Mouse (Mus musculus): ENCODE results near the gene Dydc1. TPM values are rescaled to one million over a fixed set of nuclear protein-coding genes. Genes with fewer than 3 reads are reported as not detected.
"Not testable (repeated sequence)": the region's sequence is repeated elsewhere in the genome, so short reads cannot be mapped to it uniquely, and the experiment has no call there.

The Dydc1 gene
- polyA plus RNA-seq, 1 experiment from 2014 or later, result not detected

GRCm38 (mm10) chr14:41050471-41050870, 22.2 kb upstream of the Dydc1 start:
- 56% methylated on average over 6 of the region's 6 CpGs for WGBS (ENCODE audit: insufficient replicate concordance)
- no peaks in the 10 kb centered on the region for H3K9me3 ChIP-seq (replicated peaks; ENCODE audit: control insufficient read depth, low read length)
- H3K27me3 ChIP-seq (ENCODE audit: control insufficient read depth, insufficient read depth, low read length), result no peaks in the 10 kb centered on the region
- no peak overlapping the region for H3K4me2 ChIP-seq
- ATAC-seq (replicated peaks; ENCODE audit: insufficient number of reproducible peaks, low FRiP score, low TSS enrichment), result no peak
- no peak overlapping the region for H3K27ac ChIP-seq (ENCODE audit: low read depth, low read length)
- H3K9ac ChIP-seq (ENCODE audit: low read depth, low read length), result no peak overlapping the region
- H3K36me3 ChIP-seq (ENCODE audit: control insufficient read depth, insufficient read depth, low read length), result no peaks in the 10 kb centered on the region
- H3K4me3 ChIP-seq (ENCODE audit: low read depth, low read length), result no peak overlapping the region
- H3K4me1 ChIP-seq (ENCODE audit: control insufficient read depth, insufficient read depth, low read length), result no peaks in the 10 kb centered on the region

DNA sequence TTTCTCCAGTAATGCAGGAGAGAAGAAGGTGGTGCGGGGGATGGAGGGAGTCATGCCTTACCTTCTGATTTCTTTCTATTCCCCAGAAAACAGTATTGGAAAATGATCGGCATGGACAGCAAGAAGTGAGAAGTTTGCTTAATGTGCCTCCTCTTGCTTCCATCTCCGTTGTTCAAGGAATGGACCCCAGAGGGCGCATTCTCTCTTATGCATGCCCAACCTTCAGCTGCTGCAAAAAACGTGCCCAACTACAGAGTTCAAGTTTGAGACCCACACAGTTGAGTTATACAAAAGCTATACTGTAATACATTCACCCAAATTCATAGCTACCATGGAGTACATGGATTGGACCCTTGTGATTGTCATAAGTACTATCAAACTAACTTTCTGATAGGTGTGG, 20.2 kb upstream of the Dydc1 start:
- no peak overlapping the region for H3K4me2 ChIP-seq
- no peak overlapping the region for H3K9ac ChIP-seq (ENCODE audit: low read depth, low read length)
- 65% methylated on average over 5 of the region's 5 CpGs for WGBS (ENCODE audit: insufficient replicate concordance)
- no peak overlapping the region for H3K4me3 ChIP-seq (ENCODE audit: low read depth, low read length)
- no peak for ATAC-seq (replicated peaks; ENCODE audit: insufficient number of reproducible peaks, low FRiP score, low TSS enrichment)
- H3K27me3 ChIP-seq (ENCODE audit: control insufficient read depth, insufficient read depth, low read length), result no peaks in the 10 kb centered on the region
- no peaks in the 10 kb centered on the region for H3K9me3 ChIP-seq (replicated peaks; ENCODE audit: control insufficient read depth, low read length)
- H3K36me3 ChIP-seq (ENCODE audit: control insufficient read depth, insufficient read depth, low read length), result no peaks in the 10 kb centered on the region
- no peak overlapping the region for H3K27ac ChIP-seq (ENCODE audit: low read depth, low read length)
- H3K4me1 ChIP-seq (ENCODE audit: control insufficient read depth, insufficient read depth, low read length), result no peaks in the 10 kb centered on the region

DNA sequence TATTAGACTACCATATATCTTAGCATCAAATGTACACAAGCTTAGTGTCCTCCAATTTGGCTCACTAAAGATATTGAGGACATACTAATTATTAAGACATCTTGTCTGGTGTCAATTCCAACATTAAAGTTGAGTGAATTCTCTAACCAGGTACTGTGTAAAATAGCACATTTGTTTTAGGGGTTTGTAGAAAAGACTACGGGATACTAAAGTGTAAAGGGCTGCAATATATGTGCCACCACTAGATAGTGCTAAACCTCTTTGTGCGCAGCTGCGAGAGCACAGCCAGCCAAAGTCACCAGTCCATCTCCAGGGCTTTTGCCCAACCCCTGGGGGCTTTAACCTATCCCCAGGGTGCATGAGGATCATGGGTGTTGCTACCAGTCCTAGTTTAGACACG, 19.5 kb upstream of the Dydc1 start:
- not testable (repeated sequence) for H3K4me1 ChIP-seq (ENCODE audit: control insufficient read depth, insufficient read depth, low read length); H3K9ac ChIP-seq (ENCODE audit: low read depth, low read length); ATAC-seq (replicated peaks; ENCODE audit: insufficient number of reproducible peaks, low FRiP score, low TSS enrichment); H3K27me3 ChIP-seq (ENCODE audit: control insufficient read depth, insufficient read depth, low read length); H3K36me3 ChIP-seq (ENCODE audit: control insufficient read depth, insufficient read depth, low read length); H3K27ac ChIP-seq (ENCODE audit: low read depth, low read length); H3K4me2 ChIP-seq; H3K4me3 ChIP-seq (ENCODE audit: low read depth, low read length); H3K9me3 ChIP-seq (replicated peaks; ENCODE audit: control insufficient read depth, low read length)
- 62% methylated on average over 3 of the region's 4 CpGs for WGBS (ENCODE audit: insufficient replicate concordance)

- Histone ChIP-seq H3K36me3 (ENCODE audit: control insufficient read depth, insufficient read depth, low read length) (no peaks in the 10 kb centered on the region), H3K4me3 (ENCODE audit: low read depth, low read length) (no peak overlapping the region), H3K27ac (ENCODE audit: low read depth, low read length) (no peak overlapping the region), H3K9me3 (replicated peaks; ENCODE audit: control insufficient read depth, low read length) (no peaks in the 10 kb centered on the region), H3K4me2 (no peak overlapping the region), H3K4me1 (ENCODE audit: control insufficient read depth, insufficient read depth, low read length) (peaks cover 4% of the 10 kb centered on the region; the same call in 1 of the 2 replicates), H3K27me3 (ENCODE audit: control insufficient read depth, insufficient read depth, low read length) (no peaks in the 10 kb centered on the region), H3K9ac (ENCODE audit: low read depth, low read length) (no peak overlapping the region)
- peak; percentile 42; the same call in 1 of the 2 replicates for ATAC-seq (replicated peaks; ENCODE audit: insufficient number of reproducible peaks, low FRiP score, low TSS enrichment)
- 8% methylated on average over 1 of the region's 2 CpGs for WGBS (ENCODE audit: insufficient replicate concordance)
Measured at GRCm38 (mm10) chr14:41065168-41065567, 7.5 kb upstream of the Dydc1 start.

DNA sequence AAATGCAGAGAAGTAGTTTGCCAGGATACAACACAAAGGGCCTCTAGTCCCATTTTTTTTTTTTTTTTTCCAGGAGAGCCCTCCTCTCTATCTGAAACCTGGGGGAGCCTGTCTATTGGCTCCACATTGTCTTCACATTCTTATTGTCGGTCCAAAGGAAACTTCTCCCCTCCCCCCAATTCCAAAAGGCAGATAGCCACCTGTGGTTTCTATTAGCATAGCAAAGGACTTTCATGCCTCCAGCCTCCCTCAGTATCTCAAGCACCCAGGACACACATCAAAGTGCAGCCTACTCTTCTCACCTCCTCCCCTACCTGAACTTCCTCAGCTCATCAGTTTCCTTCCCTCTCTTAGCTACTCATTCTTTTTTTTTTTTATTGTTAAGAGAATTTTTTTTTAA, 6.3 kb upstream of the Dydc1 start:
- Histone ChIP-seq H3K27ac (ENCODE audit: low read depth, low read length) (no peak overlapping the region), H3K36me3 (ENCODE audit: control insufficient read depth, insufficient read depth, low read length) (no peaks in the 10 kb centered on the region), H3K4me3 (ENCODE audit: low read depth, low read length) (no peak overlapping the region), H3K4me2 (no peak overlapping the region), H3K9ac (ENCODE audit: low read depth, low read length) (no peak overlapping the region), H3K9me3 (replicated peaks; ENCODE audit: control insufficient read depth, low read length) (no peaks in the 10 kb centered on the region), H3K4me1 (ENCODE audit: control insufficient read depth, insufficient read depth, low read length) (peaks cover 4% of the 10 kb centered on the region; the same call in 1 of the 2 replicates), H3K27me3 (ENCODE audit: control insufficient read depth, insufficient read depth, low read length) (no peaks in the 10 kb centered on the region)
- no peak for ATAC-seq (replicated peaks; ENCODE audit: insufficient number of reproducible peaks, low FRiP score, low TSS enrichment)
- 5% methylated on average over 1 of the region's 1 CpGs for WGBS (ENCODE audit: insufficient replicate concordance)

DNA sequence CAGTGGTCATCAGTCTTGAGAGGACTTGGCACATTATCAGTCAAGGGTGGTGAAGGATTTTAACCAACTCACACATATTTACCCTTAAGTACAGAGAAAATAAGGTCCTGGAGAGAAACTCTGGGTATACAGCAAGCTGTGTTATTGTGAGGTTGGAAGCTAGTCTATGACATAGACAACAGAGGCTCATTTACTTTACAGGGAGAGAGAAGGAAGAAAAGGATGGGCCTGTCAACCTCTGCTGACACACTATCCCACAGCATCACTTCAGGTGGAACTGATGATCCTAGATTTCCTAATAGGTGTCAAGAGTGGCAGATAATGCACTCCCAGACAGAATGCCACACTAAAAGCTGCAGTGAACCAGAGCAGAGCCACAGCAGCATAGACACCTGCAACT, 3.6 kb upstream of the Dydc1 start, which contains the start of gene Dydc2:
TSS of gene Dydc2 (minus strand) at position 101 of the 400 bp plus-strand sequence.
- Histone ChIP-seq H3K9me3 (replicated peaks; ENCODE audit: control insufficient read depth, low read length) (no peaks in the 10 kb centered on the region), H3K27ac (ENCODE audit: low read depth, low read length) (no peak within 1 kb of the TSS), H3K9ac (ENCODE audit: low read depth, low read length) (no peak within 1 kb of the TSS), H3K4me1 (ENCODE audit: control insufficient read depth, insufficient read depth, low read length) (peaks cover 8% of the 10 kb centered on the region; the same call in 1 of the 2 replicates), H3K4me2 (no peak within 1 kb of the TSS), H3K36me3 (ENCODE audit: control insufficient read depth, insufficient read depth, low read length) (no peaks in the 10 kb centered on the region), H3K27me3 (ENCODE audit: control insufficient read depth, insufficient read depth, low read length) (no peaks in the 10 kb centered on the region), H3K4me3 (ENCODE audit: low read depth, low read length) (no peak within 1 kb of the TSS)
- ATAC-seq (replicated peaks; ENCODE audit: insufficient number of reproducible peaks, low FRiP score, low TSS enrichment), result no peak

DNA sequence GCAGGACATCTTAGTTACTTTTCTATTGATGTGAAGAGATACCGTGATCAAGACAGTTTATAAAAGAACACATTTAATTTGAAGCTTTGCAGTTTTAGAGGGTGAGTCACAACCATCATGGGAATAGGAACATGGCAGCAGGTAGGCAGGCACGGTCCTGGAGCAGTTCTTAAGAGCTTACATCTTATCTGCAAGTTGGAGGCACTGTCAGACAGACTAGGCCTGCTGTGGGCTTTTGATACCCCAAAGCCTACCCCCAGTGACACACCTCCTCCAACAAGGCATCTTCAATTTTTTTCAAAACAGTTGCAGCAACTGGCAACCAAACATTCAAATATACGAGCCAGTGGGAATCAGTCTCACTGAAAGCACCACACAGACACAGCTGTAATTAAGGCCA, 2.4 kb upstream of the Dydc1 start:
- Histone ChIP-seq H3K27ac (ENCODE audit: low read depth, low read length) (no peak overlapping the region), H3K4me2 (no peak overlapping the region), H3K4me3 (ENCODE audit: low read depth, low read length) (no peak overlapping the region), H3K9ac (ENCODE audit: low read depth, low read length) (no peak overlapping the region), H3K4me1 (ENCODE audit: control insufficient read depth, insufficient read depth, low read length) (peaks cover 5% of the 10 kb centered on the region; the same call in 1 of the 2 replicates), H3K27me3 (ENCODE audit: control insufficient read depth, insufficient read depth, low read length) (no peaks in the 10 kb centered on the region), H3K9me3 (replicated peaks; ENCODE audit: control insufficient read depth, low read length) (no peaks in the 10 kb centered on the region), H3K36me3 (ENCODE audit: control insufficient read depth, insufficient read depth, low read length) (no peaks in the 10 kb centered on the region)
- ATAC-seq (replicated peaks; ENCODE audit: insufficient number of reproducible peaks, low FRiP score, low TSS enrichment), result no peak
- 75% methylated on average over 3 of the region's 3 CpGs for WGBS (ENCODE audit: insufficient replicate concordance)

DNA sequence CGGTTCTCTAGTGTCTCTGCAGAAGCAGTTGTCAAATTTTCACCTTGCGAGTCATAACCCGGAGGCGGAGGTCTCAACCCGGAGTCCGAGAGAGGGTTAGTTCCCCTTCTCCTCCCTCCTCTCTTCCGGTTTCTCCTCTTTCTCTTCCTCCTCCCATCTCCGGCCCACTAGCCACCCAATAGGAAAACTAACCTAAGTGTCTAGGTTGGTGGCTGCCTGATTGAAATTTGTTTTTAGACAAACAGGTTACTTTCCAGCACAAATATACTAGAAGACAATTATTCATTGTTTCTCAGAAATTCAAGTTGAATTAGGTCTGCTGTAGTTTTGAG, 199 bp downstream of the Dydc1 start:
- Histone ChIP-seq H3K4me3 (ENCODE audit: low read depth, low read length) (peak overlapping the region; percentile 42), H3K4me2 (peak overlapping the region; percentile 76), H3K4me1 (ENCODE audit: control insufficient read depth, insufficient read depth, low read length) (peaks cover 4% of the 10 kb centered on the region; the same call in 1 of the 2 replicates), H3K36me3 (ENCODE audit: control insufficient read depth, insufficient read depth, low read length) (no peaks in the 10 kb centered on the region), H3K9ac (ENCODE audit: low read depth, low read length) (0 out of 2 replicates have a peak overlapping the region, but pooled peaks have one; percentile 52), H3K27ac (ENCODE audit: low read depth, low read length) (no peak overlapping the region), H3K27me3 (ENCODE audit: control insufficient read depth, insufficient read depth, low read length) (no peaks in the 10 kb centered on the region), H3K9me3 (replicated peaks; ENCODE audit: control insufficient read depth, low read length) (no peaks in the 10 kb centered on the region)
- no peak for ATAC-seq (replicated peaks; ENCODE audit: insufficient number of reproducible peaks, low FRiP score, low TSS enrichment)
- 9% methylated on average over 8 of the region's 8 CpGs for WGBS (ENCODE audit: insufficient replicate concordance)

DNA sequence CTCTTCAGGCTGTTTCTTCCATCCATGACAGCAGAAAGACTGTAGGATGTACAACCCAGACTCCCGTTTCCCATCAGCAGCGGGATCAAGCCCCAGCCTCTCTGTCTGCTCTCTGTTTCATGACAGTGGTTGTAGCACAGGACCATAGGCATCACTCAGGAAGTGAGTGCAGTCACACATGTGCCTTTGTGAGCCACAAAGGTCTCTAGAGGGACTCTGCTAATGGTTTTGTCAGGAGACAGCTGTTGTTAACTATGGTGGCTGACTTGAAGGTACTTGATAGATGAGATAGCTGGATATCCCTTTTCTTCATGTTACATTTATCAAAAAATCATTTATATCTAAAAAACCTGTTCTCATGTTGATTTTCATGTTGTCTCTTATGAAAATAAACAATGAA, 9.7 kb downstream of the Dydc1 start:
- Histone ChIP-seq H3K27ac (ENCODE audit: low read depth, low read length) (no peak overlapping the region), H3K4me1 (ENCODE audit: control insufficient read depth, insufficient read depth, low read length) (peaks cover 2% of the 10 kb centered on the region; the same call in 1 of the 2 replicates), H3K36me3 (ENCODE audit: control insufficient read depth, insufficient read depth, low read length) (no peaks in the 10 kb centered on the region), H3K4me2 (no peak overlapping the region), H3K9me3 (replicated peaks; ENCODE audit: control insufficient read depth, low read length) (no peaks in the 10 kb centered on the region), H3K9ac (ENCODE audit: low read depth, low read length) (no peak overlapping the region), H3K27me3 (ENCODE audit: control insufficient read depth, insufficient read depth, low read length) (no peaks in the 10 kb centered on the region), H3K4me3 (ENCODE audit: low read depth, low read length) (no peak overlapping the region)
- WGBS (ENCODE audit: insufficient replicate concordance), result 85% methylated on average over 2 of the region's 2 CpGs
- no peak for ATAC-seq (replicated peaks; ENCODE audit: insufficient number of reproducible peaks, low FRiP score, low TSS enrichment)
